Mouse (Mus musculus): ENCODE results near the gene Sirt4.

Sirt4 gene

GRCm38 (mm10) chr5:115469791-115470190, 14.7 kb downstream of the Sirt4 start:
- no peak for DNase-seq

GRCm38 (mm10) chr5:115465642-115466420, 18.7 kb downstream of the Sirt4 start, which contains the start of gene Pla2g1b:
TSS of gene Pla2g1b (plus strand) at chr5:115466262.
- DNase-seq: no peak

DNA sequence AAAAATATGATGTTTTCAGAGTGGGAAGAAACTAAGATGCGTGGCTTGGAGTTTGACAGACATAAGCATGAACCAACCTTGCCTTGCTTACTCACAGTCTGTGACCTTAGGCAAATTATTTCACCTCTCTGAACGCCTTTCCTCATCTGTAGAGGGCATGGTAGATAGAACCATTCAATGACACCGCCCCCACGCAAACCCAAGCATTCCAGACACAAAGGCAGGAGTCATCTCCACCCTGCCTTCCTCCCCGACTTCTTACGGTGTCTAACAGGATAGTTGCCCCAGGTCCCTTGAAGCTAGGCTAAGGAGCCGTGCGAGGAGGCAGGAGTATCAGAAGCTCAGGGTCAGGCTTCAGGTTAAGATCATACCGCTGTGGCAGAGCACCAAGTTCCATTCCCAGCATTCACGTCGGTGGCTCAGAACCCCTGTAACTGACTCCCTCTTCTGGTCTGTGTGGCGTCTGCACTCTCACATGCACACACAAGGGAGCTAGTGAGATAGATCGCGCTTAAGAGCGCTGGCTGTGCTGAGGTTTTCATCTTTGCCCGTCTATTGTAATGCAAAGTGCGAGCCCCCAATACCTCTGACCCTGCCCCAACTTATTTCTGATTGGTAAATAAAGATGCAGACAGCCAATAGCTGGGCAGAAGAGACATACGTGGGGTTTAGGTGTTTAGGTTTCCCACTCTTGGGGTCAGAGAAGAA, 20.0 kb downstream of the Sirt4 start:
- no peak for DNase-seq

DNA sequence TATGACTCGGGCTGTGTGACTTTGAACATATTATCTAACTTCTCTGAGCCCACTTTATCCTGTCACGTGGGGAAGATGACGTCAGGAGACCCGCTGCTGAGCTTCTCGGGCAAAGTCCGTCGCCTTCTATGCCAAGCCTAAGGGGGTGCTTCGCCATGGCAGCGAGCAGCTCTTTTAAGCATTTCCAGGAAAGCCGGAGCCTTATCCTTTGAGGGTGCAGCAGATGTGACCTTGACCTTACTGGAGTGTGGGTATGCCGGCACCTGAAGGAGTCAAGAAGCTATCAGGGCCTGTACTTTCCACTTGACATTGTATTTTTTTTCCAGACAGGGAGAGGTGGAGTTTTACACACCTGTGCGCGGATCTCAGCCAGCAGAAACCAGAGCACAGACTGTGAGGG, 25.6 kb downstream of the Sirt4 start:
- no peak for DNase-seq

DNA sequence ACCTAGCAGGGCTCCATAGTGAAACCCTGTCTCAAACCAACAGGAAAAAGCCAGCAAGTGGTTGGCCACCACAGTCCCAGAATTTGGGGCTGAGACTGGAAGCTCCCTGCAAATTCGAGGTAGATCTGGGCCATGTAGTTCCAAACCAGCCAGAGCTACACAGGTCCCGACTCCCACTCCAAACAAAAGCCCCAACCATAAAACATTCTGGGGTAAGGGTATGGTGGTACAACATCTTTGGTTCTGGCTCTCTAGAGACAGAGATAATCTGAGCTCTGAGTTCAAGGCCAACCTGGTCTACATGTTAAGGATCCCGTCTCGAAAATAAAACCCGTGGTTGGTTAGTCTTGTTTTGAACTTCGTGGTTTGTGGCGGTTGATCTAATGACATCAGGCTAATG, 28.7 kb downstream of the Sirt4 start:
- DNase-seq: no peak

GRCm38 (mm10) chr5:115454422-115455090, 30.0 kb downstream of the Sirt4 start:
- DNase-seq: no peak

DNA sequence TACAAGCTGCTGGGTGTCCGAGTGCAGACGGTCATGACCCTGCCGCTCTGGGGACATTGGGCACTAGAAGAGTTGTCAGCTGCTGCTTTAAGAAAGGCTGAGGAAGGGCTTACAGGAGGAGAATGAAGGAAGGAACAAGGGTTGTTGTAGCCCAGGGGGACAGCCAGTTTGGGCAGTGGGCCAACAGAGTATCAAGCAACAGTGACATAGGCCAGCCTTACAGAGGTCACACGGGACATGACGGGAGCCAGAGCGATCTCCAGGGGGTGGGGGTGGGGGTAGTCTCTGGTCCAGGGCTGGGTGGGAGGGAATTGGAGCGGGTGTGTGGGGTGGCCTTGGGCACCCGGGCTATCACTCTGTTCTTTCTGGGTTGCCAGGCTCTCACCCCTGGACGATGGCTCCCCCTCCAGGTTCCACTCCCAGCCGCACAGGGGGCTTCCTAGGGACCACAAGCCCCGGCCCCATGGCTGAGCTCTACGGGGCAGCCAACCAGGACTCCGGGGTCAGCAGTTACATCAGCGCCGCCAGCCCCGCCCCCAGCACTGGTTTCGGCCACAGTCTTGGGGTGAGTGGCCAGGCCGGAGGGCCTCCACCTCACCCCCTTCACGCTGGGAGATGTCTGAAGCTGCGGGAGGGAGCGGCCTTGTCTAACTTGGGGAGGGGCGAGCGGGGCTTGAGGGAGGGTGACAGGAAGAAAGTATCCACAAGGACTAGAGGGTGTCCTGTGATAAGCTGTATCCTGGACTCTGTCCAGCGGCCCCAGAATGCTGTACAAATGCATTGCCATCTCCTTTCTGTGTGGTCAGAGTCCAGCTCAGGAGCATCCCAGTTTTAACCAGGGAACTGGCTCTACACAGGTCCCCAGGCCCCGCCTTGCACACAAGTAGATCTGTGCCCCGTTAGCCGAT, 33.9 kb downstream of the Sirt4 start:
- DNase-seq: no peak

- no peak for DNase-seq
Observed at GRCm38 (mm10) chr5:115449247-115449646, 35.3 kb downstream of the Sirt4 start.

DNA sequence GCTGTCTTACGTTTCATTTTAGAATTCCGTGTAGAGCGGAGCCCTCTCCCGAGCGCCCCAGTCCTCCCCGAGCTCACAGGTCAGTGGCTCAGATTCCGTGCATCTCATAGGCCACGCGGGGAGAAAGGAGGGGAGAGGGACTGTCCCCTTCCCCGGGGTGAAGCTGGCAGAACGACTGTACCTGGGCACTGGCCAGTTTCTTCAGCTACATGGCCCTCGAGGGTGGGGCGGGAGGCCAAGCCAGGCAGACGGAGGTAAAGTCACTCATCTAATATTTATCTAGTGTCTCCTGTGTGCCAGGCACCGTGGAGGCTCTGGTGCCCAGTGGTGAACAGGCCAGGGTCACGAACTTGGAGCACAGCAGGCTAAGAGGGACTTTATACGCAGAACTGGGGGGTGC, 37.4 kb downstream of the Sirt4 start:
- DNase-seq: no peak

DNA sequence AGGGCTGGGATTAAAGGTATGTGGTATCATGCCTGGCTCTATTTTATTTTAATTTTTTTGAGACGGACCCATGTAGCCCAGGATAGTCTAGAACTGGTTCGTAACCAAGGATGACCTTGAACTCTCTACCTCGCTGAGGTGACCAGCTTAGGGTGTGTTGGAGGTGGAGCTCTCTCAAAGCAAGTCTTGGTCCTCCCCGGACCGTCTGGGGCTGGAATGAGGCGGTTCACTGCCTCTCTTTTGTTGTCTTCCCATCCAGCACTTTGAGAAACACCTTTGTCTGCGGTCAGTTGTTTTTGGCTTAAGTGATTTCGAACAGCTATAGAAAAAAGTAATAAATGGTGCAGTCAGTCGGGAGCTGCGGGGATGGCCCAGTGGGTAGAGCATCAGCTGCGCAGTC, 40.4 kb downstream of the Sirt4 start:
- DNase-seq: no peak

DNA sequence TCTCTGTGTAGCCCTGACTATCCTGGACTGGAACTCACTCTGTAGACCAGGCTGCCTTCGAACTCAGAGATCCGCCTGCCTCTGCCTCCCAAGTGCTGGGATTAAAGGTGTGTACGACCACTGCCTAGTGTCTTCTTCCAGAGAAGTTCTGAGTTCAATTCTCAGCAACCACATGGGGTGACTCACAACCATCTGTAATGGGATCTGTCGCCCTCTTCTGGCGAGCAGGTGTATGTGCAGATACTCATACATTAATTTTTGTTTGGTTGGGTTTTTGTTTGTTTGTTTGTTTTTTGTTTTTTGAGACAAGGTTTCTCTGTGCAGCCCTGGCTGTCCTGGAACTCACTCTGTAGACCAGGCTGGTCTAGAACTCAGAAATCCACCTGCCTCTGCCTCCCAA, 41.9 kb downstream of the Sirt4 start:
- DNase-seq: peak; percentile 45

GRCm38 (mm10) chr5:115441205-115441849, 43.2 kb downstream of the Sirt4 start:
- peak; percentile 67 for DNase-seq

DNA sequence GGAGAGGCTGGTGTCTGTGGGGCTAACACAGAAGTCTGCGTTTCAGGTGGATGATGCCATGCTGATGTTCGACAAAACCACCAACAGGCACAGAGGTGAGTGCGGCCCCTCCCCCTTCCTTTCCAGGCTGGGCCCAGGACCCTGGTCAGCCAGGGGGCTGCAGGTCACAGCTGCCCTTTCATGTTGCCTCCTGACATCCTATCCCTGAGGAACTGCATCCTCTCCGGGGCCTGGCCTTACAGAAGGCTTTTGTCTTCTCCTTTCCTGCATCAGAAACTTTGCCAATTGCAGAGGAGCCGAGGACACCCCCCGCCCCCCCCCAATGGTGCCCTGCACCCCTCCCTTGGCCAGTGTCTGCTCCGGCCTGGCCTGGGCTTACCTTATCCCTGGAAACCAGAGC, 45.9 kb downstream of the Sirt4 start:
- no peak for DNase-seq

DNA sequence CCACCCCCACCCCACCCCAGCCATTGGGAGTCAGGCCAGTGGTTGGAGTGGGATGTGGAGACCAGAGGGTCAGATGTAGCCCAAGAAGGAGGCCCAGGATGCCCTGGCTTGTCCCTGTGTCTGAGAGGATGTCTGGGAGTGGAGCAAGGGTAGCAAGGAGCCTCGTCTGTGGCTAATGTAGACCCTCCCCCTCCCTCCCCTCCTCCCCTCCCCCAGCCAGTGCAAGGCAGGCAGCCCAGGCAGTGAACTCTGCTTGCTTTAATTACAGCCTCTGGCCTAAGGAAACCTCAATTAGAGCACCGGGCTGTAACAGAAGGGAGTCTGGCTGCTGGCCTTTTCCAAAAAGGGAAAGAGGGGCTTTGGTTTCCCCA, 46.6 kb downstream of the Sirt4 start:
- no peak for DNase-seq

DNA sequence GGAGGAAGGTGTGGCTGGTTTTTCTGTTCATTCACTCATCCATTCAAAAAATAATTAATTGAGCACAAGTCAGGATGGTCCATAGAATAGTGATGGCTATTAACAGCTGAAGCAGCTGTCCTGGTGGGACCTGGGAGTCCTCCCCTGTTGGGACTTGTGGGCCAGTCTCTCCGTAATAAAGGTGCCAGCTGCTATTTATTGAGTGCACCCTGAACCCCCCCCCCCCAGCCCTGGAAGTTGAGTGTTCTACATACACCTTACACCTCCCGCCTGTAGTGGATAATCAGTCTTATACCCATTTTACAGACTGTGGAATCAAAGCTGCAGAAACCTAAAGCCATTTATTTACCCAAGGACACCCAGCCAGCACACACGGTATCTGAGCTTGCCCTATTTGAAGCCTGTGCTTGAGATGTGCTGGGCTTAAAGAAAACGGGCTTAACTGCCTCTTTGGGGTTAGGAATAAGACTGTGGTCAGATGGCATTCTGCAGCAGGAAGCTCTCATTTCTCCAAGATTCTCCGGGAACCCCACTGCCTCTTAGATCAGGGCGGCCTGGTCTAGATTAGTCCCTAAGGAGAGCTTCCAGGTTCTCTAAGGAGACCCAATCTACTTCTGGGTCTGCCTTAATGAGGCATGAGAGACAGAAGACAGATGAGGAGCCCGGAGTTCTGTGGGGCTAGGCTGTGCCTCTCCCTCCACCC, 47.1 kb downstream of the Sirt4 start:
- no peak for DNase-seq

- peak; percentile 48 for DNase-seq
Observed at GRCm38 (mm10) chr5:115436421-115437124, 48.0 kb downstream of the Sirt4 start.

- DNase-seq: no peak
Observed at GRCm38 (mm10) chr5:115435755-115436379, 48.7 kb downstream of the Sirt4 start.

GRCm38 (mm10) chr5:115434853-115435754, 49.4 kb downstream of the Sirt4 start:
- no peak for DNase-seq

DNA sequence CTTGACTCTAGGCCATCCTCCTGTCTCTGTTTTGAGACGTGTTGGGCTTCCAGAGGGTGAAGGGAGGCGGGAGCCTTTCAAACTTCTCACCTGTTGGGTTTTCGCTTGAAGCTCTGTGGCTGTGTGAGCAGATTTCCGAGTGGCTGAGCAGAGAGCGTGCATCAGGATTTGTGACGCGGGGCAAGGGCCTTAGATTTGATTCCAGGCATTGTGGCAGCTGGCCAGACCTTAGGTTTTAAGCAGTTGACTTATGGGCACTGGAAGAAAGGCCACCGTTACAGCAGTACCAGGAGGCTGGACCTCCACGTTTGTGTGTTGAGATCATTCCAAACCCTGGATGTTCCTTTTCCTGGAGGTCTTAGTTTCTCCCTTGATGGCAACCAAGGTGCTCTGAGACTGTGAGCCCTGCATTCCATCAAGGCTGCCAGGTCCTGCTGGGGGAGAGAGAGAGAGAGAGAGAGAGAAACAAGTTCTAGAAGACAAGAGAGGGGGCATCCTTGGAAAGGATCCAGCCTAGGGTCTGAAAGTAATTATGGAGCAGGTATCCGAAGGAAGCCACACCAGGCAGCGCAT, 50.2 kb downstream of the Sirt4 start:
- DNase-seq: no peak

Measured in liver (tissue).